Mouse (Mus musculus): ENCODE measurements around the gene Trmt5.

GRCm38 (mm10) chr12:73294884-73295283 is 8.4 kb upstream of the Trmt5 start:
- no peak for TF ChIP-seq EP300 (IDR thresholded peaks at IDR 0.05; ENCODE audit: low read depth)
- TF ChIP-seq CTCF (IDR thresholded peaks at IDR 0.05; ENCODE audit: low read depth), result no peak

Measured in heart, postnatal 0 days (tissue).